Mouse (Mus musculus) forebrain, embryonic 16.5 days (tissue): ENCODE data around the gene Selenow. TPM values are rescaled to one million over a fixed set of nuclear protein-coding genes. Genes with fewer than 3 reads are reported as not detected.

ENCODE experiments used
- ATAC-seq: fragments of 200-750 bp; cut with Nextera tagmentation; 2 replicates; pipeline ENCODE4 v1.8.0; 2017; ENCODE audit warnings: mild to moderate bottlenecking, moderate library complexity
- H3K27ac ChIP-seq: fragments of 300-500 bp; sonication (generic); 2 replicates; pipeline ENCODE4 v1.5.1; 2014; ENCODE audit warnings: low read length, control low read depth
- H3K27me3 ChIP-seq: fragments of 300-500 bp; sonication (generic); replicated peaks from 2 replicates; pipeline ENCODE4 v1.6.1; 2014; ENCODE audit warnings: low read length; ENCODE audit not compliant: control insufficient read depth, insufficient read depth
- H3K36me3 ChIP-seq: fragments of 300-500 bp; sonication (generic); 2 replicates; pipeline ENCODE4 v1.6.1; 2014; ENCODE audit not compliant: control insufficient read depth, insufficient read depth
- H3K4me1 ChIP-seq: fragments of 300-500 bp; sonication (generic); replicated peaks from 2 replicates; pipeline ENCODE4 v1.6.1; 2014; ENCODE audit warnings: low read length; ENCODE audit not compliant: control insufficient read depth, insufficient read depth
- H3K4me2 ChIP-seq: fragments of 300-500 bp; sonication (generic); 2 replicates; pipeline ENCODE4 v1.6.1; 2014; ENCODE audit warnings: mild to moderate bottlenecking, low read length, control low read depth
- H3K4me3 ChIP-seq: fragments of 300-500 bp; sonication (generic); replicated peaks from 2 replicates; pipeline ENCODE4 v1.5.1; 2014; ENCODE audit warnings: mild to moderate bottlenecking, low read length, control low read depth
- H3K9ac ChIP-seq: fragments of 300-500 bp; sonication (generic); replicated peaks from 2 replicates; pipeline ENCODE4 v1.6.1; 2014; ENCODE audit warnings: low read depth, low read length, control low read depth
- H3K9me3 ChIP-seq: fragments of 300-500 bp; sonication (generic); 2 replicates; pipeline ENCODE4 v1.6.1; 2016; ENCODE audit warnings: low read length; ENCODE audit not compliant: control insufficient read depth
- WGBS: fragments of 180-500 bp; shearing (Covaris S2); extraction: QIAGEN DNeasy Blood & Tissue Kit; methylation state at CpG from one replicate; pipeline ENCODE4 v1.1.7; 2014; 5-methylcytosine and 5-hydroxymethylcytosine counted together
- polyA plus RNA-seq: library from polyadenylated mRNA; unstranded; fragments of >200 nt; fragmentation: Nextera tagmentation; extraction: Ambion mirVana; gene quantifications from 2 replicates; pipeline ENCODE4 v1.2.1, GENCODE M21; 2015

Selenow gene
- polyA plus RNA-seq, 1 experiment from 2014 or later: 1,544 TPM

GRCm38 (mm10) chr7:15901366-15902048 lies 20.7 kb downstream of the Selenow start:
- H3K9ac ChIP-seq: no peak overlapping the region
- H3K36me3 ChIP-seq: no peaks in the 10 kb centered on the region
- 83% methylated on average over 9 of the region's 9 CpGs for WGBS
- H3K4me2 ChIP-seq: no peak overlapping the region
- no peaks in the 10 kb centered on the region for H3K9me3 ChIP-seq
- no peaks in the 10 kb centered on the region for H3K27me3 ChIP-seq
- H3K4me3 ChIP-seq: no peak overlapping the region
- no peak for ATAC-seq
- no peak overlapping the region for H3K27ac ChIP-seq
- H3K4me1 ChIP-seq: no peaks in the 10 kb centered on the region

DNA sequence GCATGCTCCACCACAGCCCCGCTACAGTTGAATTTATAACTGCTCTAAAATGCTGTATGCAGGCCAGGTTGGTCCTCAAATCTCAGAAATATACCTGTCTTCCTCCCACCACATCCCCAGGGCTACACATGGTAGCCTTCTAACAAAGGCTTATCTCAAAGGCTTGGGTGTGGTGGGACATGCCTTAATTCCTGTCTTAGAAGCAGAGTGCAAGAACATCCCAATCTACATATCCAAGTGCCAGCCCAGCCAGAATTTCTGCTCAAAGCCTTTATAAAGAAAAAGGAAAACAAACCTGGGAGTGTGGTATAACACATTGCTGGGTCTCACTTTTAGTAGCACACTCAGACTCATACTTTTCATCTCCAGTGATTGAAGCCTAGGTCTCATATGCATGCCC lies 28.0 kb downstream of the Selenow start:
- Histone ChIP-seq H3K36me3 (no peaks in the 10 kb centered on the region), H3K27me3 (no peaks in the 10 kb centered on the region), H3K4me3 (no peak overlapping the region), H3K9me3 (no peaks in the 10 kb centered on the region), H3K4me2 (no peak overlapping the region), H3K4me1 (no peaks in the 10 kb centered on the region), H3K9ac (no peak overlapping the region), H3K27ac (no peak overlapping the region)
- WGBS: 77% methylated on average over 1 of the region's 1 CpGs
- no peak for ATAC-seq

- no peak for ATAC-seq
- 88% methylated on average over 2 of the region's 2 CpGs for WGBS
- no peaks in the 10 kb centered on the region for H3K36me3 ChIP-seq
- no peaks in the 10 kb centered on the region for H3K27me3 ChIP-seq
- no peak overlapping the region for H3K9ac ChIP-seq
- H3K4me3 ChIP-seq: no peak overlapping the region
- H3K27ac ChIP-seq: no peak overlapping the region
- no peaks in the 10 kb centered on the region for H3K9me3 ChIP-seq
- H3K4me1 ChIP-seq: 0 out of 2 replicates have a peak, but pooled peaks cover 3% of the 10 kb centered on the region
- no peak overlapping the region for H3K4me2 ChIP-seq
Measured at GRCm38 (mm10) chr7:15884127-15884526, 38.1 kb downstream of the Selenow start.

DNA sequence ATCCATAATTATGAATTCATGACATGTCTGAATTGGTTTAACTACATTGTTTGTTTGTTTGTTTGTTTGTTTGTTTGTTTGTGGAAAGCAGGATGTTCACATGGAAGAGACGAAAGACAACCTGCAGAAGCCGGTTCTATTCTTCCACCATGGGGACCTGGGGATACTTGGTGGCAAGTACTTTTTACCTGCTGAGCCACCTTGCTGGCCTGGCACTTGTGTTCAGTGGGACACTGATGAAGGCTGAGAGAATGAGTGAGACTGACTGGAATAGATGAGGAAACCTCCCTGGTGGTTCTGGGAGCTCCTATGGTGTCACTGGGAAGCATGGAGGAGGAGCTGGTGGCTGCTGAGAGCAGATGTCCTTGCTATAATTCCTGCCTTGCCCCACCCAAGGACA lies 39.9 kb downstream of the Selenow start, which contains the start of gene Crxos:
Gene Crxos (plus strand): TSS at position 301 of the 400 bp plus-strand sequence.
- Histone ChIP-seq H3K27me3 (no peaks in the 10 kb centered on the region), H3K36me3 (no peaks in the 10 kb centered on the region), H3K9me3 (no peaks in the 10 kb centered on the region), H3K27ac (no peak within 1 kb of the TSS), H3K4me1 (0 out of 2 replicates have a peak, but pooled peaks cover 3% of the 10 kb centered on the region), H3K9ac (no peak within 1 kb of the TSS; the same call in 1 of the 2 replicates), H3K4me2 (no peak within 1 kb of the TSS), H3K4me3 (no peak within 1 kb of the TSS)
- ATAC-seq: no peak
- WGBS: 87% methylated on average over 2 of the region's 2 CpGs

GRCm38 (mm10) chr7:15881831-15882230 lies 40.4 kb downstream of the Selenow start:
- H3K9ac ChIP-seq: no peak overlapping the region
- H3K36me3 ChIP-seq: no peaks in the 10 kb centered on the region
- H3K4me2 ChIP-seq: no peak overlapping the region
- H3K27ac ChIP-seq: no peak overlapping the region
- H3K9me3 ChIP-seq: no peaks in the 10 kb centered on the region
- 0 out of 2 replicates have a peak, but pooled peaks cover 3% of the 10 kb centered on the region for H3K4me1 ChIP-seq
- no peak overlapping the region for H3K4me3 ChIP-seq
- H3K27me3 ChIP-seq: no peaks in the 10 kb centered on the region
- no peak for ATAC-seq
- 44% methylated on average over 3 of the region's 3 CpGs for WGBS

DNA sequence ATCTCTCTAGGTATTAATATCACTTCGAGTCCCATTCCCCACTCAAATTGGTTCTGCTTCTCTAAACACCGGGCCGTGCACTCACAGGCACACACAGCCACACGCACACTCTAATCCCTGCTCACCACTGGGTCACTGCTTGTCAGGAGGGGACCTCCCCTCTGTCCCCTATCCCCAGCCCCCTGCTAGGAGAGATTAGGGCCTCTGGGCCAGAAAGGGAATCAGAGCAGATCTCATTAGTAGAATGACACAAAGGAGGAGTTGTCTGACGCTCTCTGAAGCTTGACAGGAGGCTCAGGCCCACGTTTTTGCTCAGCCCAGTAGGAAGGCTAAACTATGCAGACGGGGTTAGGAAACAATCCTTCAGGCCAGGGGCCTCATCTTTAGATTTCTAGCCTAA lies 40.8 kb downstream of the Selenow start:
- Histone ChIP-seq H3K27me3 (no peaks in the 10 kb centered on the region), H3K4me1 (0 out of 2 replicates have a peak, but pooled peaks cover 3% of the 10 kb centered on the region), H3K9ac (no peak overlapping the region; the same call in 1 of the 2 replicates), H3K27ac (no peak overlapping the region), H3K36me3 (no peaks in the 10 kb centered on the region), H3K4me2 (no peak overlapping the region), H3K9me3 (no peaks in the 10 kb centered on the region), H3K4me3 (no peak overlapping the region)
- WGBS: 3% methylated on average over 7 of the region's 7 CpGs
- no peak for ATAC-seq

DNA sequence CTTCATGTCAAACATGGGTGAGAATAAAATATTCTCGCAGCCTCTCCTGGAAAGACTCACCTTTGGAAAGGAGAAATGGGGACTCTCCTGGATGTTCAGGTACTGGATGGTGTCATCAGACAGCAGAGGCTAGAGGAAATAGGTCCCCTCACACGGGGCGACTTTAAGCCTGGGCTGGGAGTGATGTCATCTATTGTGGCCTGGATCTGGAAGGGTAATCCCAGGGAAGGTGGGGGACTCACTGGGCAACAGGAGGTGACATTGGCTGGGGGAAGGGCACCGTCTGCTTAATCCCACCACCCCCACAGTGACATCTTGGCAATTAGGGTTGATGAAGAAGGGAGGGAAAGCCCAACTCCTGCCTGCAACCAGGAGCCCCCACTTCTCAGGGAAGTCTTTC lies 42.4 kb downstream of the Selenow start, which contains the start of gene Crx:
Gene Crx (minus strand): TSS at position 213 of the 400 bp plus-strand sequence.
- ATAC-seq: no peak
- Histone ChIP-seq H3K36me3 (no peaks in the 10 kb centered on the region), H3K4me2 (no peak within 1 kb of the TSS), H3K9me3 (no peaks in the 10 kb centered on the region), H3K27ac (no peak within 1 kb of the TSS), H3K4me3 (no peak within 1 kb of the TSS), H3K4me1 (0 out of 2 replicates have a peak, but pooled peaks cover 3% of the 10 kb centered on the region), H3K9ac (no peak within 1 kb of the TSS), H3K27me3 (no peaks in the 10 kb centered on the region)
- 35% methylated on average over 4 of the region's 4 CpGs for WGBS

Other genes with a start within 250 kb of the Selenow start
- not detected in 2 replicates for gene Obox5, start 172.3 kb downstream of the Selenow start, polyA plus RNA-seq
- gene Obox6, start 82.7 kb downstream of the Selenow start, polyA plus RNA-seq: not detected in 2 replicates
- gene Crx, start 42.4 kb downstream of the Selenow start, polyA plus RNA-seq: 0.07 TPM in 1 of 2 replicates, not detected in the other
- not detected in 2 replicates for gene Crxos, start 39.8 kb downstream of the Selenow start, polyA plus RNA-seq
- 139 and 141 TPM in 2 replicates for gene Nop53, start 23.7 kb upstream of the Selenow start, polyA plus RNA-seq
- 5.4 and 5.6 TPM in 2 replicates for gene Ehd2, start 45.2 kb upstream of the Selenow start, polyA plus RNA-seq
- 9.0 and 11.2 TPM in 2 replicates for gene Bicra, start 125.5 kb upstream of the Selenow start, polyA plus RNA-seq
- gene Zfp541, start 139.4 kb upstream of the Selenow start, polyA plus RNA-seq: 0.14 TPM in 1 of 2 replicates, not detected in the other
- gene Napa, start 176.1 kb upstream of the Selenow start, polyA plus RNA-seq: 197 and 220 TPM in 2 replicates
- gene Kptn, start 197.5 kb upstream of the Selenow start, polyA plus RNA-seq: 40.9 and 53.2 TPM in 2 replicates
- 0.72 and 1.1 TPM in 2 replicates for gene Slc8a2, start 207.4 kb upstream of the Selenow start, polyA plus RNA-seq